Mouse (Mus musculus) heart, postnatal 0 days (tissue): ENCODE data around the gene Pla2g12a. TPM values are rescaled to one million over a fixed set of nuclear protein-coding genes. Genes with fewer than 3 reads are reported as not detected.

Experiments
- ATAC-seq: fragments of 200-750 bp; cut with Nextera tagmentation; 2 replicates; pipeline ENCODE4 v1.8.0; 2017; ENCODE audit warnings: low read depth, moderate number of reproducible peaks, moderate library complexity; ENCODE audit not compliant: insufficient read depth
- DNase-seq: peaks from one replicate; pipeline ENCODE4 v3.0.0-alpha.2; 2016; ENCODE audit warnings: low spot score
- H3K27ac ChIP-seq: fragments of 300-500 bp; sonication (generic); 2 replicates; pipeline ENCODE4 v1.5.1; 2014; ENCODE audit warnings: low read depth, mild to moderate bottlenecking
- H3K27me3 ChIP-seq: fragments of 300-500 bp; sonication (generic); 2 replicates; pipeline ENCODE4 v1.6.1; 2014; ENCODE audit warnings: low read length, mixed read lengths; ENCODE audit not compliant: control insufficient read depth, insufficient read depth
- H3K36me3 ChIP-seq: fragments of 300-500 bp; sonication (generic); replicated peaks from 2 replicates; pipeline ENCODE4 v1.6.1; 2014; ENCODE audit warnings: low read length, mixed read lengths; ENCODE audit not compliant: control insufficient read depth, insufficient read depth
- H3K4me1 ChIP-seq: fragments of 300-500 bp; sonication (generic); 2 replicates; pipeline ENCODE4 v1.6.1; 2014; ENCODE audit warnings: antibody characterized with exemption; ENCODE audit not compliant: control insufficient read depth, insufficient read depth
- H3K4me2 ChIP-seq: fragments of 300-500 bp; sonication (generic); 2 replicates; pipeline ENCODE4 v1.6.1; 2014; ENCODE audit warnings: low read depth, mild to moderate bottlenecking, low read length, moderate library complexity
- H3K4me3 ChIP-seq: fragments of 300-500 bp; sonication (generic); 2 replicates; pipeline ENCODE4 v1.5.1; 2014; ENCODE audit warnings: low read depth, low read length
- H3K9ac ChIP-seq: fragments of 300-500 bp; sonication (generic); replicated peaks from 2 replicates; pipeline ENCODE4 v1.6.1; 2014; ENCODE audit warnings: low read depth, low read length, mixed read lengths
- H3K9me3 ChIP-seq: fragments of 300-500 bp; sonication (generic); replicated peaks from 2 replicates; pipeline ENCODE4 v1.6.1; 2016; ENCODE audit warnings: low read length; ENCODE audit not compliant: control insufficient read depth
- CTCF ChIP-seq: IDR thresholded peaks from 2 replicates; pipeline ENCODE4 v1.5.1; 2016; ENCODE audit warnings: antibody characterized with exemption, control low read depth, low read depth
- EP300 ChIP-seq: IDR thresholded peaks from 2 replicates; pipeline ENCODE4 v1.6.1; 2016; ENCODE audit warnings: antibody characterized with exemption, low read depth
- WGBS: fragments of 180-500 bp; shearing (Covaris S2); extraction: QIAGEN DNeasy Blood & Tissue Kit; methylation state at CpG from one replicate; pipeline ENCODE4 v1.1.7; 2014; 5-methylcytosine and 5-hydroxymethylcytosine counted together
- polyA plus RNA-seq: library from polyadenylated mRNA; unstranded; fragments of >200 nt; fragmentation: Nextera tagmentation; extraction: Ambion mirVana; gene quantifications from 2 replicates; pipeline ENCODE4 v1.2.1, GENCODE M21; 2015
- total RNA-seq: library from RNA; depleted of rRNA; stranded (reverse); fragments of >200 nt; gene quantifications from 2 replicates; pipeline ENCODE4 v1.2.3, GENCODE M21; 2014; ENCODE audit warnings: low replicate concordance

Pla2g12a gene
- total and polyA plus RNA-seq, 2 experiments from 2014 or later: 50.2 to 52.2 TPM

DNA sequence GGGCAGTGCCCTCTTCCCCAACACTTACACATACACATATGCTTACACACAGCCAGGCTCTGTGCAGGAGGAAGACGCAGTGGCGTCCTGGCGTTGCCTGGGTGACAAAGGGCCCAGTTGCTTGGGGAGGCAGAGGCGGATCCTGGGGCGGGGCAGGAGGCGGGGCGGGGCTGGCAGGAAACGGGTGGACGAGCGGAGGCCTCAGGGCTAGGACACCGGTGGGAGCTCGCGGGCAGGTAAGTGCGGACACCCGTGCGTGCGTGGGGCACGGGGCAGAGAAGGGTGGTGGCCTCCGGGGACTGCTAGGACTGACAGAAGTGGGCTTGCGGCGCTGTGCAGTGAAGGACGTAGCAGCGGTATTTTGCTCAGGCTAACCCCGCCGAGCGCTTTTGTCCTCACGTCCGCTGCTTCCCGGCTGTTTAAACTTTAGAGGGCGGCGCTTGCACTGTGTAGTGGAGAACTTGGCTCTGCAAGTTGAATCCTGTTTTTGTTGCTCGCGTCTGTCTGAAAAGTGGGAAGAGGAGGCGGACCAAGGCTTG is 22.9 kb downstream of the Pla2g12a start, which contains the start of gene Casp6:
Gene Casp6 (plus strand): TSS at position 155 of the 539 bp plus-strand sequence.
- peak; percentile 86 for DNase-seq
- Histone ChIP-seq H3K27me3 (no peaks in the 10 kb centered on the region), H3K9ac (peak within 1 kb of the TSS; percentile 55), H3K9me3 (no peaks in the 10 kb centered on the region), H3K4me3 (peak within 1 kb of the TSS; percentile 65), H3K27ac (peak within 1 kb of the TSS; percentile 62), H3K4me1 (peaks cover 11% of the 10 kb centered on the region), H3K4me2 (peak within 1 kb of the TSS; percentile 72), H3K36me3 (peaks cover 10% of the 10 kb centered on the region)
- peak; percentile 94 for ATAC-seq
- TF ChIP-seq EP300: no peak
- no peak for TF ChIP-seq CTCF
- under 1% methylated on average over 34 of the region's 34 CpGs for WGBS

- H3K9ac ChIP-seq: no peak overlapping the region
- H3K36me3 ChIP-seq: peaks cover 21% of the 10 kb centered on the region
- DNase-seq (no peak), ATAC-seq (no peak)
- 83% methylated on average over 3 of the region's 3 CpGs for WGBS
- H3K4me1 ChIP-seq: peaks cover 11% of the 10 kb centered on the region
- no peak for TF ChIP-seq CTCF
- no peak for TF ChIP-seq EP300
- no peak overlapping the region for H3K4me2 ChIP-seq
- H3K27ac ChIP-seq: no peak overlapping the region
- no peak overlapping the region for H3K4me3 ChIP-seq
- H3K9me3 ChIP-seq: no peaks in the 10 kb centered on the region
- no peaks in the 10 kb centered on the region for H3K27me3 ChIP-seq
Measured at GRCm38 (mm10) chr3:129903369-129903768, 25.0 kb downstream of the Pla2g12a start.

DNA sequence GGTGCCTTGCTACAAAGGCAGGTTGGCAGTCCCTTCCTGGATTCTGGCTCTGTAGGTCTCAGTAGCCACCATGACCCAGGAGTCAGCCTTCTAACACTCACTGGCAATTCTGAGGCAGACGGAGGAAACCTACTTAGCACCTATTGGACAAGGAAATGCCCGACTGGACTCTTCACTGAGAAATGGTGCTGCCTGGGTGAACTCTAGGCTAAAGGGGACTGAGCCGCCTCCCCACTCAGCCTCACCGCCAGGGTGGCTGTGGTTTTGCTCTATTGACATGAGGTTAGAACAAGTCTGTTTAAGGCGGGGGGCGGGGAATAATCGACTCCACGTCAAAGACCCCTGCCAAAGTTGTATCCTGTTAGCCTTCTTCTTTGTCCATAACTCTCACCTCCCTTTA is 25.5 kb downstream of the Pla2g12a start:
- Histone ChIP-seq H3K4me3 (no peak overlapping the region), H3K27me3 (no peaks in the 10 kb centered on the region), H3K4me2 (no peak overlapping the region), H3K9me3 (no peaks in the 10 kb centered on the region), H3K36me3 (peaks cover 26% of the 10 kb centered on the region), H3K27ac (no peak overlapping the region), H3K4me1 (peaks cover 11% of the 10 kb centered on the region), H3K9ac (no peak overlapping the region)
- no peak for TF ChIP-seq CTCF
- TF ChIP-seq EP300: no peak
- no peak for DNase-seq
- WGBS: 80% methylated on average over 8 of the region's 8 CpGs
- ATAC-seq: no peak

GRCm38 (mm10) chr3:129904381-129905132 is 26.2 kb downstream of the Pla2g12a start:
- no peak overlapping the region for H3K27ac ChIP-seq
- DNase-seq (no peak), ATAC-seq (no peak)
- H3K4me2 ChIP-seq: no peak overlapping the region
- 80% methylated on average over 7 of the region's 7 CpGs for WGBS
- peaks cover 11% of the 10 kb centered on the region for H3K4me1 ChIP-seq
- H3K27me3 ChIP-seq: no peaks in the 10 kb centered on the region
- H3K9me3 ChIP-seq: no peaks in the 10 kb centered on the region
- no peak for TF ChIP-seq CTCF
- no peak for TF ChIP-seq EP300
- no peak overlapping the region for H3K9ac ChIP-seq
- peaks cover 33% of the 10 kb centered on the region for H3K36me3 ChIP-seq
- no peak overlapping the region for H3K4me3 ChIP-seq

DNA sequence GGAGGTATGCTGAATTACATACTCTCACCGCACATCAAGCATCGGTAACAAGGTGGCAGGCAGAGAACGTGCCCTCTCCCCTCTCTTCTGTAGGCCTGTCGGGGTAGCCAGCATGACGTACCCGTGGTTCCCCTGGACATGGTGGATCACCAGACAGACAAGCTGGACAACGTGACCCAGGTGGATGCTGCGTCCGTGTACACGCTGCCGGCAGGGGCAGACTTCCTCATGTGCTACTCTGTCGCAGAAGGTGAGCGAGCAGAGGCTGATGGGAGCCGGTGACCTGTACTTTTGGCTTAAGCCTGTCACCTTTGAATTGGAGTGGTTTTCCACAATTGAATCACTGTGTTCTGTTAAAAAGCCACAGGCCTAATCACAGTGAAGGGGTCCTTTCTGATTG is 33.6 kb downstream of the Pla2g12a start:
- H3K9me3 ChIP-seq: no peaks in the 10 kb centered on the region
- no peak for DNase-seq
- no peak for ATAC-seq
- no peak overlapping the region for H3K27ac ChIP-seq
- H3K4me1 ChIP-seq: no peaks in the 10 kb centered on the region
- no peak overlapping the region for H3K4me3 ChIP-seq
- no peak overlapping the region for H3K4me2 ChIP-seq
- no peak overlapping the region for H3K9ac ChIP-seq
- peaks cover 67% of the 10 kb centered on the region for H3K36me3 ChIP-seq
- no peaks in the 10 kb centered on the region for H3K27me3 ChIP-seq
- no peak for TF ChIP-seq CTCF
- TF ChIP-seq EP300: no peak
- WGBS: 89% methylated on average over 14 of the region's 14 CpGs
